Mouse (Mus musculus) layer of hippocampus, postnatal 14 days (tissue): ENCODE data around the gene Trex1. TPM values are rescaled to one million over a fixed set of nuclear protein-coding genes. Genes with fewer than 3 reads are reported as not detected.
A peak's percentile ranks its signal among the peaks of the same experiment; 100 is the strongest.

Source experiments
- DNase-seq, 2 experiments: peaks; one replicate each; pipeline ENCODE4 v3.0.0; 2021 to 2022; ENCODE audit warnings: low spot score in 2 of 2, mixed read lengths in 1 of 2
- total RNA-seq, 2 experiments: library from RNA; stranded (reverse); gene quantifications; 2 replicates each; pipeline ENCODE4 v1.2.3; 2021

The Trex1 gene
- total RNA-seq, 2 experiments from 2014 or later: 9.9 to 10.8 TPM

- no peak for DNase-seq
Measured at GRCm38 (mm10) chr9:109052490-109053260, 6.9 kb downstream of the Trex1 start.

GRCm38 (mm10) chr9:109051651-109052489, 7.7 kb downstream of the Trex1 start:
- DNase-seq: no peak

DNA sequence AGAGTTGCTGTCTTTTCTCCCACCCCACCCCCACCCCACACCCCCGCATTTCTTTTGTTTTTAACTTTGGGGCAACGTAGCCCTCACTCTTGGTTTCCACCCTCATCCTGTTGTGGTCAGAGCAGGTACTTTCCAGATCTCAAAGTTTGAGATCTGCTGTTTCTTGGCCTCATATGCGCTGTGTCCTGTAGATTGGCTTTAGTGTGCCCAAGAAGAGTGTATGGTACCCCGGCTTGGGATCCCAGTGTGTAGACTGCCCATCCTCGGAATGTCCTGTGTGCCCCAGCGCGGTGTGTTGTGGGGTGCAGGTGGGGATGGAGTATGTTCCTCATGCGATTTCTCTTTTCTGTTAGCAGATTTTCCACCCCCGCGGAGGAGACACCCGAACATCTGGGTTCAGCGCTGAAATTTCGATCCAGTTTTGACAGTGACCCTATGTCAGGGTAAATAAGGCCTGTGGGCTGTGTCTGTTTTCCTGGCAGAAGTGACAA, 8.5 kb downstream of the Trex1 start:
- no peak for DNase-seq

DNA sequence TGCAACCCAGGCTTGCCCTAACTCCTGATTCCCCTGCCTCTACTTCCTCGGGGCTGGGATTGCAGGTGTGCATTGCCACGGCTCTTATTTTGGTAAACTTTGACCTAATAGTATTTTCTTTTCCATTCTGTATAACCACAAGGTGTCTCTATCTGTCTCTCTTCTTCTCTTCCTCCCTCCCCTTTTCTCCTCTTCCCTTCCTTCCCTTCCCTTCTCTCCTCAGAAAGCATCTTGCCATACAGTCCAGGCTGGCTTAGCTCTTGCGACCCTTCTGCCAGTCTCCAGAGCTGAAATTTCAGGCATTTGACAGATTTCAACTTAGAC, 8.9 kb downstream of the Trex1 start:
- DNase-seq: no peak

- DNase-seq: no peak
Measured at GRCm38 (mm10) chr9:109049996-109050673, 9.4 kb downstream of the Trex1 start.

GRCm38 (mm10) chr9:109049316-109049715, 10.2 kb downstream of the Trex1 start:
- DNase-seq: no peak

DNA sequence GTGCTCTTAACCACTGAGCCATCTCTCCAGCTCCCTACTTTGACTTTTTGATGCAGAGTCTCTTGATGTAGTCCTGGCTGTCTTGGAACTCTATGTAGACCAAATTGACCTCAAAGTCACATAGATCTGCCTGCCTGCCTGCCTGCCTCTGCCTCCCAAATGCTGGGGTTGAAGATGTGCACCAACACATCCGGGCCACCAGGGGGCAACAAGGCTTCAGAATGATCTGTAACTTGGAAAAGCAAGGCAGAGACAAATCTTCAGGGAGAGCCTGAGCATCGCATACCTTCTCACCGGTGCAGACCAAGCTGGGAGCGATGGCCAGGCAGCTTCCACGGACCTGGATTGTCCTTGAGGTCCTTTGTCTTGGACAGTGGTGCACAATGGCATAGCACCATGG, 13.2 kb downstream of the Trex1 start:
- peak in 1 of 2 experiments; percentile 34 for DNase-seq

GRCm38 (mm10) chr9:109041351-109041750, 18.2 kb downstream of the Trex1 start:
- no peak for DNase-seq

- no peak for DNase-seq
Measured at GRCm38 (mm10) chr9:109040906-109041305, 18.6 kb downstream of the Trex1 start.

- no peak for DNase-seq
Measured at GRCm38 (mm10) chr9:109040216-109040615, 19.3 kb downstream of the Trex1 start.

DNA sequence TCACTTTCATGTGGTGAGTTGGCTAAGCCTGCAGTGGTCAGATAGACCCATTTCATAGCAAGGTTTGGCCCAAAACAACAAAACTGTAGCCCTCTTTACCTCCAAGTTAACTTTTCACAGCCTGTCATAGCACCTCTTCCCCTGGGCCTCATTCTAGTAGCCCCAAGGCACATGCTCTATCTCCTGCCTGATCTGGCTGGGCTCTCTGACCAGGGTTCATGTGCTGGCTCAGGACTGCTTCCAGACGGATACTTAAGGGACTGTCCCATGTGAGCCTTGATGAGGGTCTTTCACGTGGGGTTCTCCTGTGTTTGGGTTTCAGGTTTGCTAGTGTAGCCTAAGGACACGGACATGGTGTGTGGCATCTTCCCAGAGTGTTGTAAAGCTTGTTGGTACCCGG, 19.9 kb downstream of the Trex1 start:
- DNase-seq: no peak

DNA sequence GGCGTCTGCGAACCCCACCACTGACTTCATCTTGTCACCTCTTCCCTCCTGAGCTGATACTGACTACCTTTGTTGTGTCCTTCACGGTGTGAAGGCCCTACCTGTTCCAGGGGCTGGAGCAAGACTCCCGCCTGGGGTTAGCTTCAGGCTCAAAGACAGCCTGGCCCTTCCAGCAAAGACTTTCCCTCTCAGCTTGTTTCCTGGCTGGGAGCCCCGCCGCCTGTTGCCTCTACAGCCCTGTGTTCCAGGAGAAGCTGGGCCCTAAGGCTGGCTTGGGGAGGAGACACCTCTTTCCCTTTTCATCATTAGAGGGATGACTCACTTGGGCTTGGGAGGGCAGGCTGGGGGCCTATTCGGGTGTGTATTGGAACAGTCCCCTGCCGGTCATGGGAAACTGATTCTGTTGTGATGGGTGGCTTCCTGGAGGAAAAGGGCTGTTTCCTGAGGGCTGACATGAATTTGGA, 20.6 kb downstream of the Trex1 start:
- DNase-seq: no peak

GRCm38 (mm10) chr9:109038086-109038895, 21.2 kb downstream of the Trex1 start, which contains the start of gene Shisa5:
Shisa5 (plus strand) TSS chr9:109038565.
- no peak for DNase-seq

GRCm38 (mm10) chr9:109032435-109032834, 27.1 kb downstream of the Trex1 start:
- no peak for DNase-seq

GRCm38 (mm10) chr9:109031686-109032085, 27.8 kb downstream of the Trex1 start:
- no peak for DNase-seq

- no peak for DNase-seq
Measured at GRCm38 (mm10) chr9:109031001-109031400, 28.5 kb downstream of the Trex1 start.

DNA sequence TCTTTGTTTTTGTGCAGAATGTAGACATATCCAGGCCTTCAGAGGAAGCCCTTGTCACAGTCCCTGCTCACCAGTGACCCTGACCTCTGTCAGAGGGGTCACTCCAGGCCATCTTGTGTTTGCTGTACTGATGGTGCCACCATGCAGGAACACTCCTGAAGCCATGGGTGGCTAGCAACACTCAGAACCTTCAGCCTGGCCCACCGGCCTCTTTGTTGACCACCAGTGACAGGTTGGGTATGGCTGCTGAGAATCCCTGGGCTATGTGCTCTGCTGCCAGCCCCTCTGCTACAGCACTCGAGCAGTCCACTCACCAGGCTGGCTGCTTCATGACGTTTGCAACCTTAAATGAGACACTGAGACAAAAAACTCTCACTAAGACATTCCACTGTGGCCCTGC, 29.2 kb downstream of the Trex1 start:
- no peak for DNase-seq

GRCm38 (mm10) chr9:109028919-109029318, 30.6 kb downstream of the Trex1 start:
- no peak for DNase-seq

DNA sequence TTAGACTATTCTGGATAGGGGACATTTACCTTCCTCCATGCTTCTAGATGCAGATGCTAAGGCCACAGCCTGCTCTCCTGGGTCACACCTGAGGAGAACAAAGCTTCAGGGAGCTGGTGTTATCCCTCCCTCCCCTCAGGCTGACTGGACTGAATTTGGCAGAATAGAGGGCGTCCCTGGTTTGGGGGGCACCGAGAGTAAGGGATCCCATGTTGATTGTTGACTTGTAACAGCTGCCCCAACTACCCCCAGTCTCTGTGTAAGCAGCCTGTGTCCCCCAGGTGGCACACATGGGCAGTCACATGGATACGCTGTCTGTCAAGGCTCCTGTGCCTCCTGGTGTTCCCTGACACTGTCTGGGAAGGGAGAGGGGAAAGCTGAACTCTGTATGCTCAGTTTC, 31.1 kb downstream of the Trex1 start:
- DNase-seq: no peak

- no peak for DNase-seq
Measured at GRCm38 (mm10) chr9:109027521-109027920, 32.0 kb downstream of the Trex1 start.
